8 mouse cellular contexts compared by ENCODE assay signal in genomic region chr4:155236737-155237385, GRCm38 (mm10). TPM values are rescaled to one million over a fixed set of nuclear protein-coding genes. Genes with fewer than 3 reads are reported as not detected.
DNase-seq lines count a peak whose midpoint lies in the region; ATAC-seq lines count a peak whose summit lies in the region.
"Had no signal": no experiment of that assay in that cellular context is flagged by ENCODE, and none has a peak within 500 bp of the region (broad histone marks: within the 10 kb centered on the region; RNA-seq: fewer than 3 reads in every experiment).

No protein-coding gene starts in this region.

- no peak overlapping the region for H3K4me3 ChIP-seq in kidney, embryonic 16.5 days (ENCODE audit: low read length)
- no peak overlapping the region for H3K4me3 ChIP-seq in embryonic facial prominence, embryonic 14.5 days (ENCODE audit: low read depth, low read length)
- no peak overlapping the region for H3K4me3 ChIP-seq in intestine, embryonic 14.5 days (ENCODE audit: low read depth, low read length)
- no peak overlapping the region for H3K4me3 ChIP-seq in midbrain, embryonic 15.5 days

- no peak overlapping the region for H3K9ac ChIP-seq in kidney, embryonic 16.5 days (replicated peaks; ENCODE audit: low read length)
- no peak overlapping the region for H3K9ac ChIP-seq in embryonic facial prominence, embryonic 14.5 days (ENCODE audit: low read depth, low read length)
- no peak overlapping the region for H3K9ac ChIP-seq in intestine, embryonic 14.5 days (ENCODE audit: low read length)
- H3K9ac ChIP-seq in midbrain, embryonic 15.5 days = no peak overlapping the region

- no peak overlapping the region for H3K4me2 ChIP-seq in kidney, embryonic 16.5 days (replicated peaks; ENCODE audit: low read depth, low read length)
- H3K4me2 ChIP-seq in embryonic facial prominence, embryonic 14.5 days (ENCODE audit: low read depth, low read length) = no peak overlapping the region
- H3K4me2 ChIP-seq in intestine, embryonic 14.5 days (ENCODE audit: low read length) = no peak overlapping the region
- no peak overlapping the region for H3K4me2 ChIP-seq in midbrain, embryonic 15.5 days

- no peaks in the 10 kb centered on the region for H3K9me3 ChIP-seq in kidney, embryonic 16.5 days (ENCODE audit: low read length)
- H3K9me3 ChIP-seq in embryonic facial prominence, embryonic 14.5 days (ENCODE audit: control insufficient read depth, low read length) = no peaks in the 10 kb centered on the region
- no peaks in the 10 kb centered on the region for H3K9me3 ChIP-seq in intestine, embryonic 14.5 days (ENCODE audit: control insufficient read depth, low read length)
- no peaks in the 10 kb centered on the region for H3K9me3 ChIP-seq in midbrain, embryonic 15.5 days

- no peaks in the 10 kb centered on the region for H3K27me3 ChIP-seq in kidney, embryonic 16.5 days (ENCODE audit: insufficient read depth, low read length)
- H3K27me3 ChIP-seq in embryonic facial prominence, embryonic 14.5 days (replicated peaks; ENCODE audit: control insufficient read depth, insufficient read depth, low read length) = no peaks in the 10 kb centered on the region
- H3K27me3 ChIP-seq in intestine, embryonic 14.5 days (replicated peaks; ENCODE audit: control insufficient read depth, insufficient read depth, low read length) = no peaks in the 10 kb centered on the region
- no peaks in the 10 kb centered on the region for H3K27me3 ChIP-seq in midbrain, embryonic 15.5 days (replicated peaks)

- peak overlapping the region; percentile 99 for H3K27ac ChIP-seq in kidney, embryonic 16.5 days (ENCODE audit: low read length)
- peak overlapping the region; percentile 100 for H3K27ac ChIP-seq in embryonic facial prominence, embryonic 14.5 days (replicated peaks; ENCODE audit: low read depth, low read length)
- H3K27ac ChIP-seq in intestine, embryonic 14.5 days (ENCODE audit: low read depth) = peak overlapping the region; percentile 99
- 0 out of 2 replicates have a peak overlapping the region, but pooled peaks have one; percentile 88 for H3K27ac ChIP-seq in midbrain, embryonic 15.5 days

- no peaks in the 10 kb centered on the region for H3K36me3 ChIP-seq in kidney, embryonic 16.5 days (ENCODE audit: insufficient read depth, low read length)
- H3K36me3 ChIP-seq in embryonic facial prominence, embryonic 14.5 days (ENCODE audit: control insufficient read depth, insufficient read depth, low read length) = no peaks in the 10 kb centered on the region
- H3K36me3 ChIP-seq in intestine, embryonic 14.5 days (ENCODE audit: control insufficient read depth, insufficient read depth, low read length) = no peaks in the 10 kb centered on the region
- no peaks in the 10 kb centered on the region for H3K36me3 ChIP-seq in midbrain, embryonic 15.5 days (replicated peaks)

- ATAC-seq in kidney, embryonic 16.5 days (ENCODE audit: low FRiP score, low TSS enrichment) = no peak
- ATAC-seq in embryonic facial prominence, embryonic 14.5 days (ENCODE audit: low read depth) = no peak
- ATAC-seq in intestine, embryonic 14.5 days (replicated peaks; ENCODE audit: low FRiP score, low TSS enrichment, low read depth) = no peak
- ATAC-seq in midbrain, embryonic 15.5 days (replicated peaks) = no peak

- 61% methylated on average over 12 of the region's 12 CpGs for WGBS in kidney, embryonic 16.5 days
- 66% methylated on average over 11 of the region's 12 CpGs for WGBS in embryonic facial prominence, embryonic 14.5 days
- 85% methylated on average over 12 of the region's 12 CpGs for WGBS in intestine, embryonic 14.5 days
- 71% methylated on average over 12 of the region's 12 CpGs for WGBS in midbrain, embryonic 15.5 days

- H3K4me1 ChIP-seq in kidney, embryonic 16.5 days (ENCODE audit: insufficient read depth, low read length) = peaks cover 58% of the 10 kb centered on the region
- H3K4me1 ChIP-seq in embryonic facial prominence, embryonic 14.5 days (ENCODE audit: control insufficient read depth, insufficient read depth, low read length) = peaks cover 58% of the 10 kb centered on the region
- peaks cover 48% of the 10 kb centered on the region for H3K4me1 ChIP-seq in intestine, embryonic 14.5 days (replicated peaks; ENCODE audit: control insufficient read depth, insufficient read depth, low read length)
- peaks cover 32% of the 10 kb centered on the region for H3K4me1 ChIP-seq in midbrain, embryonic 15.5 days

- DNase-seq in kidney, adult 9 months = no peak
- DNase-seq in embryonic facial prominence, embryonic 14.5 days (ENCODE audit: low spot score) = peak; percentile 64
- DNase-seq in intestine, embryonic 14.5 days (ENCODE audit: low spot score) = no peak
- no peak for DNase-seq in adrenal gland, postnatal 10 days
- DNase-seq in ovary, postnatal 36 days (ENCODE audit: low spot score) = no peak
- DNase-seq: gastrocnemius, postnatal 14 days had no signal

RNA-seq across cellular contexts. Expression of gene Faap20, which starts 12.7 kb away (rescaled TPM):
- 77.4 and 77.8 TPM in 2 replicates for polyA plus RNA-seq in kidney, embryonic 16.5 days (2015; fragmentation: Nextera tagmentation; extraction: Ambion mirVana)
- 66.1 and 68.5 TPM in 2 replicates for polyA plus RNA-seq in embryonic facial prominence, embryonic 14.5 days (2014; fragmentation: Nextera tagmentation; extraction: Ambion mirVana)
- 74.6 and 81.2 TPM in 2 replicates for polyA plus RNA-seq in intestine, embryonic 14.5 days (2014; fragmentation: Nextera tagmentation; extraction: Ambion mirVana)
- polyA plus RNA-seq in midbrain, embryonic 15.5 days (2015; fragmentation: Nextera tagmentation; extraction: Ambion mirVana) = 78.5 and 87.4 TPM in 2 replicates
- 10 to 100 TPM; 41.1 to 47.3 TPM for total RNA-seq in adrenal gland, postnatal 10 days (2021)

RNA-seq across cellular contexts. Expression of gene Ski, which starts 14.5 kb away (rescaled TPM):
- polyA plus RNA-seq in kidney, embryonic 16.5 days (2015; fragmentation: Nextera tagmentation; extraction: Ambion mirVana) = 14.5 and 15.9 TPM in 2 replicates
- 34.1 and 34.9 TPM in 2 replicates for polyA plus RNA-seq in embryonic facial prominence, embryonic 14.5 days (2014; fragmentation: Nextera tagmentation; extraction: Ambion mirVana)
- 24.4 and 25.3 TPM in 2 replicates for polyA plus RNA-seq in intestine, embryonic 14.5 days (2014; fragmentation: Nextera tagmentation; extraction: Ambion mirVana)
- 10.1 and 10.8 TPM in 2 replicates for polyA plus RNA-seq in midbrain, embryonic 15.5 days (2015; fragmentation: Nextera tagmentation; extraction: Ambion mirVana)
- total RNA-seq in adrenal gland, postnatal 10 days (2021) = 10 to 100 TPM; 65.3 to 80.4 TPM
